Mouse (Mus musculus) adrenal gland, postnatal 36 days (tissue): ENCODE results near the gene Zic1. TPM values are rescaled to one million over a fixed set of nuclear protein-coding genes. Genes with fewer than 3 reads are reported as not detected.

ENCODE experiments used
- DNase-seq, 2 experiments: peaks; one replicate each; pipeline ENCODE4 v3.0.0; 2021; ENCODE audit warnings: mixed read lengths in 1 of 2
- total RNA-seq, 2 experiments: library from RNA; stranded (reverse); gene quantifications; 2 replicates each; pipeline ENCODE4 v1.2.3; 2021

Zic1 gene
- total RNA-seq, 2 experiments from 2014 or later = not detected

DNA sequence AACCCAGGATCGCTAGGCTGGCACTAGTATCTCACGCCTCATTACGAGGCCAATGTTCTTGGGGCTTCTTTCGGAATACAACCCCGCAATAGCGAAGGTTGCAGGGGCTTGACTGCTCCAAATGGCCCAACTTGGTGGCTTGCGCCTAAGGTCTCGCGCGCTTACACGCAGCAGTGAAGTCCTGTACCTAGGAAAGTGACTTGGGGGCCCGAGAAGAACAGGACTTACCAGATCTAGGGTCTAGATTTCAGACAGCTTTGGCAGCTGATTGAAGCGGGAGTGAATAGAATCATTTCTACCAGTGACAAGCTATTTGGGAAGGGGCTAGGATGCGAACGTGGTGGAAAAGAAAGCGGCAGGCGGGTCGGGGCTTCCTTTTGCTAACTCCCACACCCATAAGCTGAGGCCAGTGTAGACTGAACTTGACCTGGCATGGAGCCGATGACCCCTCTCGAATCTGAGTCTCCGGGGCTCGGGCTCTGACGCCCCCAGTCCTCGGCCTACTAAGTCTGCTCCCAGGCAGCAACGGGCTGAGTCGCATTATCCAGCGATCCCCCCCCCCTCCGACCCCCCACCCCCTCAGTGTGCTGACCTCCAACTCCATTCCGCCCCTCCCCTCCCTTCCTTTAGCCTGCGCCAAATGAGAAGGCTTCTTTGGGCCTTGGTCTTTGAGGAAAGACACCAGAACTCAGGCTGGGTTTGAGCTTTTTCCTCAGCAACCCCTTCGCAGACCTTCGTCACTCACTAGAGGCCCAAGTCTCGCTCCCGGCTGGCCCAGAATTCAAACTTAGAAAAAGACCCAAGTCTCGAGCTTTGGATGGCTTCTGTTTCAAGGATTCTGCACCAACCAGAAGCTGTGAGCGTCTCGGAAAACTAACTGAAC lies 11.8 kb downstream of the Zic1 start:
- no peak for DNase-seq

DNA sequence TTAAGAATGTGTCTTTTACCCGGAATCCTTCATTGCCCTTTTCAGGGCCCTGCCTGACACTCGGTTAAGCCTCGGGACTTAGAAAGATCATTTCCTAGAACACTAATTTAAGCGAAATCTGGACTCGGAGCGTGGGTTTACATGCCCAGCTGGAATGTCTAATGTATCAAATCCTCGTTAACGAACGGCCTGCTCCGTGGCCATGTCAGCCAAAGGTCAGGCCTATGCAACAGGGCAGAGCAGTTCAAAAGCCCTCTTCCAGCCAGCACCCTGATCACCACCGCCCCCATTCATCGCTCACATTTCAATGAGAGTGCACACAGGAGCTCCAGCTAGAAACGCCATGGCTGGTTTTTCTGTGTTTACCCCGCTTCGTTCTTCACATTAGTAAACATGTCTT lies 12.8 kb downstream of the Zic1 start:
- DNase-seq = no peak

DNA sequence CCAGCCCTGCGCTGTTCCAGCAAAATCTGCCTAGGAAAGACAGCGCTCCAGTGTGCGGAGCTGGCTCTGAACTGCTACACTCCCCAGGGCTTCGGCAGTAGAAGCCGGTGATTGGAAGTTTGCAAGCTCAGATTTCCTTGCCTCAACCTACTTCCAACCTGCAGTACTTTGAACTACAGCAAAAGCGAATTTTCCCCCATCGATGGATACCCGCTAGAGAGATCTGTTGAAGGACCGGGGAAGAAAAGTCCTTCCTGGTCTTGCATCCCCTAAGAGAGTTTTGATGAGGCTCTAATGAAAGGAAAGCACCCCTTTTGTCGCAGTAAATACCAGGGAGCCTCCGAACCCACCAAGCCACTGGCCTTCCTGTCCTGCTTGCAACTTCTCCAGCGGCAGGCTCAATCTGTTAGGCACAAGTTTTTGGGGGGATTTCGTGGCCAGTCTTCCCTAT lies 13.6 kb downstream of the Zic1 start:
- no peak for DNase-seq

DNA sequence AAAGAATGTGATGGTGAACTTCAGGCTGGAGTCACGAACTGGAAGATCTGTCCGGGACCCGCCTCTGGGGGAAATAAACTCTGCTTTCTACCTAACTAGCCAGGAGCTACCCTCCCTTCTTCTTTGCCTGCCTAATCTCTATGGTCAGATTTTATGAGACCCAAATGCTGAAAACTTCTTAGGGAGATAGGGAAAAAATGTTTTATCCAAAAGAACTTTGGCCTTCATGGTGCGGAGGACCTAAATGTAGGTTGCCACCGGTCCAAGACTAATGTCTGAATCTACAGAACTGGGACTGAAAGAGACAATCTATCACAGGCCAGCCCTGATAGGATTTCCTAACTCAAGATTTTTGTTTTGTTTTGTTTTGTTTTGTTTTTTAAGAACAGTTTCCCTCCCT lies 14.2 kb downstream of the Zic1 start:
- DNase-seq = no peak

DNA sequence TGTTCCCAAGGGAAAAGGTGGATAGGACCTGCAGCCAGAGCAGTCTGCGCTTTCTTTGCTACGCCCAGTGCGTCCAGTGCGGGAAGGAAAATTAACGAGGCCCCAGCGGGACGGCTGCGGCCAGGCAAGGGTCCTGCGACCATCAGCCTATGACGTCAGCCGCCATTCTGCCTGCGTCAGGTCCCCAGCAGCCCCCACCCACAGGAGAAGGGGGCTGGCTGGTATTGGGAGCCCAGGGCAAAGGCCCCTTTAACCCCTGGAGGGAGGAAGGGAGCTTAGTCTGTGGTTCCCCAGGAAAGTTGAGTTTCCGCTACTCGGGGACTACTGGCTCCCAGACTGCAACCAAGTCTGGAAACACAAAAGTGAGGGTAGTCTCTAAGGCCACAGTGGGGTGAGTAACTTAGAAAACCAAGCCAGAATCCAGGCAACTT lies 14.7 kb downstream of the Zic1 start:
- DNase-seq = no peak

DNA sequence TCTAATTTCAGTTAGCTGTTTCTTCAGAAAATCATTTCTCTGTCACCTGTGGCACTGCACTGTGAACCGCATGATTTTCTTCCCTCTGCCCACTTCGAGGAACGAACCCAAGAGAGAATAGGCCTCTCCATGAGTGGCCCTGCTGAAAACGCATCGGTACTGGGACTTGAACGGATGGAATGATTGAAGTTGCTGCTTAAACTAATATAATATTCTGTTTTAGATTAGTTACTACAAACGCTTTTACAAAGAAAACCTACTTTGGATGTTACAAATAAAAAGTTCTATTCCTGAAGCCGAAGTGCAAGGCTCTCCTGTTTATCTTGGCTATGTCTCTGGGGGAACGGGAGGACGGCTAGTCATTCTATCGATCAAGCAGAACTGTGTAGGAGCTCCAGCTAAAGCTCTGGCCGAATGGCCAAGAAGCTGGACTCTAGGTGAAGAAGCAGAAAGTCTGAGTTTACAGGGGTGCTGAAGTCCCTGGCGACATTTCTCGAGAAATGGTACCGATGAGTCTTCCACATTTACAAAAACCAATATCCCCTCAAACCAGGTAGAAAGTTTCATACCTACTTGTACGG lies 15.3 kb downstream of the Zic1 start:
- no peak for DNase-seq

DNA sequence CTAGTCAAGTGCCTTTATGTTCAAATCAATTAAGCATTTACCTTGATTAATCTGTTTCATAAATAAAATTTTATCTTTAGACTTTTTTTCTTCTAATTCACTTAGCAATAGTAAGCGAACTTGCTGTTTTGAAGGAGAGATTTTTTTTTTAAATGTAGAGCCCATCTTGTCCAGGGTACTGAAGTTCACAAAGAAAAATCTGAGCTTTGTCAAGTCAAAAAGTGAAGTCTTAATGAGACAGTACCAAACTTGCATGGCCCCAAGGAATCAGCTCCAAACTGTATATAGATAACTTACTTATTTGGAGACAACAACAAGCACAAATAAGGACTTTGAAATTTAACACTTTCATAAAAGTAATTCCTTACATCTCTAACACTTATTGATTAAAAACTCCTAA lies 16.9 kb downstream of the Zic1 start:
- no peak for DNase-seq

DNA sequence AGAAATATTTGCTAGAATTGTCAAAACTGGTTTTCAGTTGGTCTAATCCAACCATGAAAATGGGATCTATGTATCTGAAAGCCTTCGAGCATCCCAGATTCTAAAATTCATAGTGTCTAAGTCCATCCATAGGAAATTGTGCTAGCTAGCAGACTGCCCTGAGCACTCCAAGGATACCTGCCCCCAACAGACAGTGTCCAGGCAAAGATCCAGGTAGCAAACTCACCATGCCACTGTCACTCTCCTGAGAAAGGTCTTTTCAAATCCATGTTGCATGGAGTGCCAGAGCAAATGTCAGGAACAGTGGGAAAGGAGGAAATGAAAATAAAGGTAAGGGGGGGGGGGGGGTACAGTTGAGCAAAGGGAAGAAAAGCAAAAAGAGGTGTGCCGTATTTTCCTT lies 18.0 kb downstream of the Zic1 start:
- DNase-seq = no peak

Other genes with a start within 250 kb of the Zic1 start
- not detected for gene Zic4, start 3.4 kb downstream of the Zic1 start, total RNA-seq